Mouse (Mus musculus) Patski (cell line): ENCODE measurements around the gene Fam208b. TPM values are rescaled to one million over a fixed set of nuclear protein-coding genes. Genes with fewer than 3 reads are reported as not detected.
A peak's percentile ranks its signal among the peaks of the same experiment; 100 is the strongest.
"Not testable (repeated sequence)": the region's sequence is repeated elsewhere in the genome, so short reads cannot be mapped to it uniquely, and the experiment has no call there.

Source experiments
- ATAC-seq: fragments of 100-300 bp; one replicate; pipeline ENCODE4 v1.8.0; 2021
- CTCF ChIA-PET: fragments of 350-600 bp; sonication (Branson Sonifier 250); formaldehyde crosslinking; loops from one replicate; lab custom pipeline; 2022; ENCODE audit warnings: inconsistent platforms; lab: Charles Lee
- POLR2A ChIA-PET: fragments of 350-600 bp; sonication (Branson Sonifier 250); formaldehyde crosslinking; loops from one replicate; lab custom pipeline; 2022; ENCODE audit warnings: antibody characterized with exemption, inconsistent platforms; lab: Charles Lee
- DNase-seq: peaks from one replicate; pipeline ENCODE4 v3.0.0-alpha.2; 2011; ENCODE audit warnings: low read depth, low spot score
- H3K27me3 ChIP-seq: fragments of 371-371 bp; one replicate; pipeline ENCODE4 v1.5.1; 2021
- CTCF ChIP-seq: fragments of 100-300 bp; IDR thresholded peaks from one replicate; pipeline ENCODE4 v1.5.1; 2021
- in situ Hi-C: fragments of 300-500 bp; cut with MboI; formaldehyde crosslinking; loops from 3 replicates; pipeline ENCODE4 v1.11.1; 2018; ENCODE audit warnings: low pct_unique_long_range_greater_than_20kb, mixed read lengths
- polyA plus RNA-seq: library from polyadenylated mRNA; unstranded; gene quantifications from one replicate; pipeline ENCODE4 v1.2.3, GENCODE M21; 2021

Fam208b gene
- polyA plus RNA-seq, 1 experiment from 2014 or later: 26.3 TPM

GRCm38 (mm10) chr13:3538223-3538968 is 72.5 kb downstream of the Fam208b start:
- no peak for TF ChIP-seq CTCF
- in situ Hi-C loops: no loop called here
- H3K27me3 ChIP-seq: no peaks in the 10 kb centered on the region
- ChIA-PET CTCF (no interaction called here), POLR2A (no interaction called here)
- DNase-seq (peak; percentile 31), ATAC-seq (peak; percentile 73)

- no peak for TF ChIP-seq CTCF
These were observed 73.2 kb downstream of the Fam208b start, which contains the start of gene Gdi2 for GRCm38 (mm10) chr13:3537594-3538222. Gdi2 (plus strand) TSS chr13:3538063.

GRCm38 (mm10) chr13:3534146-3534545 is 76.8 kb downstream of the Fam208b start:
- POLR2A ChIA-PET: no interaction called here
- TF ChIP-seq CTCF: no peak
- H3K27me3 ChIP-seq: no peaks in the 10 kb centered on the region
- in situ Hi-C loops: no loop called here
- no peak for DNase-seq
- CTCF ChIA-PET: no interaction called here
- no peak for ATAC-seq

More at GRCm38 (mm10) chr13:3537594-3538222, 73.2 kb downstream of the Fam208b start, which contains the start of gene Gdi2:
- ChIA-PET POLR2A (interaction anchor here (0.6 kb wide), 1 partner anchor 46 kb away, joined by 3 read pairs; no protein-coding TSS in a partner anchor), CTCF (no interaction called here)
- H3K27me3 ChIP-seq: no peaks in the 10 kb centered on the region
- DNase-seq (peak; percentile 69), ATAC-seq (peak; percentile 91)
- in situ Hi-C loops: no loop called here

GRCm38 (mm10) chr13:3532451-3532850 is 78.5 kb downstream of the Fam208b start:
- DNase-seq: no peak
- no peaks in the 10 kb centered on the region for H3K27me3 ChIP-seq
- in situ Hi-C loops: no loop called here
- no peak for ATAC-seq
- CTCF ChIA-PET: no interaction called here
- TF ChIP-seq CTCF: no peak
- POLR2A ChIA-PET: no interaction called here

DNA sequence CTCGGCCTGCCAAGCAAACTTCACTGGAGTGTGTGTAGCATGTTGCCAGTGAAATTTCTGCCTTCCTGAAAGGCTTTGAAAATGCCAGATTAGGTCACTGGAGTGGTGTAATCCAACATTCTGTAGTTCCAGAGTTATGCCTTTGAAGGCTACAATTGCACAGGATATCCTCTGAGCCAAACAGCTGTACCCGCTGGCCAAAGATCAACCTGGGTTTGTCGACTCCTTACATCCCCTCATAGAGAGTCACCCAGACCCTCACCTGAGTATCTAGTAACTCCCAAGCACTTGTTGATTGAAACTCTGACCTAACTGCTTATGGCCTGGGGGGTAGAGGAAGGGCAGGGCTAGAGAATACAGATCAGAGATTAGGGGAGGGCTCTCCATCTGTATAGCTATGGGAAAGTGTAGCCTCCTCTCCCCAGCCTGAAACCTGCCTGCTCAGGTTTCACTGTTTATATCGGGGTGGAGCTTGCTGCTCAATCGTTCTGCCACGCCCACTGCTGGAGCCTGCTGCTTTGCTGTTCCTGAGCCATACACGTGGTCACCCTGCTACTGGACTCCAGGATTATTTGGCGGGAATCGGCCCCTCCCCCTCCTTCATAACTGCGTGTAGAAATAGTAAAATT is 79.1 kb downstream of the Fam208b start:
- ATAC-seq (no peak), DNase-seq (no peak)
- ChIA-PET POLR2A (no interaction called here), CTCF (no interaction called here)
- in situ Hi-C loops: no loop called here
- H3K27me3 ChIP-seq: no peaks in the 10 kb centered on the region
- TF ChIP-seq CTCF: no peak

DNA sequence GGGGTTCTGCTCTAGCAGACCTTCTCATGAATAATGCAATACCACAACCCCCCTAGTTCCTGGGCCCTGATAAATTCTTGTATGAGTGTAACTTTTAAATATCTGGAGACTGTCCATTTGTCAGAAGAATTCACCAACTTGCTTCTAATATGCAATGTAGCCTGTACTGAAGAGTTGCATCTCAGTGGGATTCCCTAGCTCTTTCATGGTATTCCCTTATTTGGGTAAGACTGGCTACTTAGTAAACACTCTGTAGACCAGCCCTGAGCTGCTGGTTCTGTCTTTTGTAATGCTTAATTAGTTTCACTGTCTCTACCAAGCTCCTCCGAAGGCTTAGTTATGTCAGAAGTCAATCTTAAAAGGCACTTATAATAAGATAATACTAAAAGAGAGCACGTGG is 79.7 kb downstream of the Fam208b start:
- ATAC-seq, H3K27me3 ChIP-seq, in situ Hi-C loops, DNase-seq, POLR2A ChIA-PET, CTCF ChIA-PET: not testable (repeated sequence)

DNA sequence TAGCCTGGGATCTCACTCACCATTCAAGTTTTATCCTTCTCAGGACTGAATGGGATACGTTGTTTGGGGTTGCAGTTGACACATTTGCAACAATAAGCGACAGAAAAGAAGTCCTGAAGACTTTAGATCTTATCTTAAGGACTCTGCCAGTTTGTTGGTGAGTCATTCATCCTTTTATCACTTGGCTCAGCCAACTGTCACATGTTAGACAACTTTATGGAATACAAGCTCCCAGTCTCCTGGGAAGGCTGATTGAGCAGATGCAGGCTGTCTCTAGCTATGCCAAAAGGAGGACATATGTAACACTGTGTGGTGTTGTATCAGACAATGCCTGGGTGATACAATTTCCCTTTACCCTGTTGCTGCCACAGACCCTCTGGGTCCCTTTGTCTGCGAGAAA is 80.5 kb downstream of the Fam208b start:
- in situ Hi-C loops: no loop called here
- TF ChIP-seq CTCF: no peak
- DNase-seq: no peak
- CTCF ChIA-PET: no interaction called here
- POLR2A ChIA-PET: no interaction called here
- ATAC-seq: no peak
- no peaks in the 10 kb centered on the region for H3K27me3 ChIP-seq

- POLR2A ChIA-PET: no interaction called here
- DNase-seq (no peak), ATAC-seq (no peak)
- TF ChIP-seq CTCF: no peak
- no peaks in the 10 kb centered on the region for H3K27me3 ChIP-seq
- in situ Hi-C loops: no loop called here
- CTCF ChIA-PET: no interaction called here
These were observed 84.6 kb downstream of the Fam208b start for GRCm38 (mm10) chr13:3526328-3526727.

GRCm38 (mm10) chr13:3525611-3526051 is 85.3 kb downstream of the Fam208b start:
- ChIA-PET CTCF (no interaction called here), POLR2A (no interaction called here)
- TF ChIP-seq CTCF: no peak
- DNase-seq: no peak
- no peaks in the 10 kb centered on the region for H3K27me3 ChIP-seq
- ATAC-seq: no peak
- in situ Hi-C loops: no loop called here

DNA sequence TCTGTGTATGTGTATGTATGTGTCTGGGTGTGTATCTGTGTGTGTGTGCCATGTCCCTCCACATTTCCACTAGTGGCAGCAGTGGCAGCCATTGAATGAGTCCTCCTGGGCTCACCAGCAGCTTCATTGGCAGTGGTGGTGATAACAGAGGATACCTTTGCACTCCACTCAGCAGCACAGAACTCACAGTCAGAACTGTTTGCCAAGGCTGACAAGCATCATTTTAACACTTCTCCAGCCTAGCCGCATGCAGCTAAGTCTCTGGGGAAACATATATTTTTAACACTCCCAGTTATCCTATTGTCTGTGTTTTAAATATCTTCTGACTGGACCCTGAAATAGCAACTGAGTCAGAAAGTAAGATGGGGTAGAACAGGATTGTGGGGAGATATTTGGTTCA is 87.0 kb downstream of the Fam208b start:
- CTCF ChIA-PET: no interaction called here

GRCm38 (mm10) chr13:3523459-3523858 is 87.4 kb downstream of the Fam208b start:
- no peak for TF ChIP-seq CTCF
- DNase-seq (no peak), ATAC-seq (peak; percentile 57)
- ChIA-PET POLR2A (no interaction called here), CTCF (no interaction called here)
- in situ Hi-C loops: no loop called here
- no peaks in the 10 kb centered on the region for H3K27me3 ChIP-seq

More for the DNA sequence above, 87.0 kb downstream of the Fam208b start:
- POLR2A ChIA-PET: no interaction called here
- in situ Hi-C loops: no loop called here
- H3K27me3 ChIP-seq: no peaks in the 10 kb centered on the region
- ATAC-seq (no peak), DNase-seq (no peak)
- no peak for TF ChIP-seq CTCF

DNA sequence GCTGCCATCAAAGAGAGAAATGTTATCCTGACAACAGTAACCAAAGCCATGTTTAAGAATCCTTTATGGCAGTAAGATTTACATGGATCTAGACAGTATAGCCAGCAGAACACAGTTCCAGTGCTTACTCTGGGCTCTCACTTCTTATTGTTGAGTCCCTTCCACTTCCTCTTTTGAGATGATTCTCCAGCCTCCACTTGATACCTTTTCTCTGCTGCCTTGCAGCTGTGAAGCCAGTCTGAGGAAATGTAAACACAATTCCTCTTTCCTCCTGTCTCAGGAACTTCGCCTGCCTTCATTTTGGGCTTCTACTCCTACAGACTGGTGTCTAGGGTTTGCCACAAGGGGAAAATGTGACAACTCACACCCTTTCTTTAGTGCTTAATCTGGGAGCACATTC is 90.9 kb downstream of the Fam208b start:
- H3K27me3 ChIP-seq, POLR2A ChIA-PET, ATAC-seq, in situ Hi-C loops, CTCF ChIA-PET, DNase-seq: not testable (repeated sequence)

- DNase-seq, in situ Hi-C loops, POLR2A ChIA-PET, H3K27me3 ChIP-seq, CTCF ChIA-PET, ATAC-seq: not testable (repeated sequence)
These were observed 91.6 kb downstream of the Fam208b start for GRCm38 (mm10) chr13:3519357-3519756.
